Mouse (Mus musculus): Measurements from ENCODE around the gene Tial1.

Tial1 gene

DNA sequence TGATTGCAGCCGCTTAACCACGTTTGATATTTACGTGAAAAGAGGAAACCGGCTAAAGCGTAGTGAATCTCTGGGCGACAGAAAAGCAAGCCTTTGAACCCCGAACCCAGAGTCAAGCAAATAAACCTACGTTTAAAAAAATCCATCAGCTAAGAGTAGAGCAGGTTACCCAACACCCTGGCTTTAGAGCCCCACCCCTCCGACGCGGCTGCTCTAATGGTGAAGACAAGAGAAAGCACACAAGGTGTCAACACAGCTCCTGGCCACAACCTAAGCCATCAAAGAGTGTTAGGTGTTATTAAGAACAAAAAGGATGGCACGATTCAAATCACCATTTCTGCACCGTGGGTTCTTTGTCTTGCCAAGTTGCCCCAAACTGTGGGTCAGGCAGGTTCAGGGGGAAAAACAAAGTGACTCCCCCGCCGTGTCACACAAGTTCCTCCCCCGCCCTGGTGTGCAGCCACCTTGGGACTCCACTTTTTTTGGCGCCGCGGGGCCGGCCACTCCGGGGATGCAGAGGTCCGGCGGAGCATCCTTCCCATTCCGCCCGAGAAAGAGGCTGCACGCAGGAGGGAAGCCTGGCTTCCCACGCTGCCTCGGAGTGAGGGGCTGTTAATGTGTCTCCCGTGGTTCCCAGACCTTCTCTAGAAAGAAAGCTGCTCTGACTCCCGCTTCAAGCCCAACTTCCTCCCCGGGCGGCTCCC lies 44.1 kb downstream of the Tial1 start:
- in situ Hi-C loops (cut with MboI, MseI) = no loop called here

- in situ Hi-C loops (cut with MboI, MseI) = no loop called here
These were observed 44.9 kb downstream of the Tial1 start for GRCm38 (mm10) chr7:128416664-128417063.

GRCm38 (mm10) chr7:128414433-128414832 lies 47.1 kb downstream of the Tial1 start:
- in situ Hi-C loops (cut with MboI, MseI) = no loop called here

DNA sequence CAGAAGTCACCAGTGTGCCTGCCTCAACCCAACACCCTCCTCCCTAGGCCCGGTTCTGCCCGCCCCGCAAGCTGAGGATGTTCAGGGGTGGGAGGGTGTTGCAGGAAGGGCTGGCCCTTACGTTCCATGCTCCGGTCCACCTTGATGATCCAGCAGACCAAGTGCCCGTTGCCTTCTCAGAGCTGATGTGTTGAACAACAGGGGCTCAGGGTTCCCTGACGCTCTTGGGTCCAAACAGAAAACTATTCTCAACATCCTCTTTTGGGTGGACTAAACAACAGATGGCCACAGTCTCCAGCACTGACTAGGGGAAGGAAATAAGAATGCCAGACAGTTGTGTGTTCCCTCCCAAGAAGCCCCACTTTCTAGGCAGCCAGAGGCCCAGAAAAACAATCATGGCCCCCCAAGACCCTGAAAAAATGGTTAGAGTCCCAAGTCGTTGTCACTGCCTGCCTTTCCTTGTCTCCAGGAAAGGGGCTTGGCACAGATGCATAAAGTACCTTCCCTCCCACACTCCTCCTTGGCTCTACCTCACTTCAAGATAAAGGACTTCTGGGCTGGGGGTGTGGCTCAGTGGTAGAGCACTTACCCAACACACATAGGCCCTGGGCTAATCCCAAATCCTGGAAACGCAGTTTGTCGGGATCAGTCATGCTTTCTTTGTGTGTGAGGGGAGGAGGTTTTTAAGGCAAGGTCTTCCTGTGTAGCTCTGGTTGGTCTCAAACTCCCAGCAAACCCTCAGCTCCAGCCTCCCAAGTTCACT lies 49.3 kb downstream of the Tial1 start:
- in situ Hi-C loops (cut with MboI, MseI) = no loop called here

DNA sequence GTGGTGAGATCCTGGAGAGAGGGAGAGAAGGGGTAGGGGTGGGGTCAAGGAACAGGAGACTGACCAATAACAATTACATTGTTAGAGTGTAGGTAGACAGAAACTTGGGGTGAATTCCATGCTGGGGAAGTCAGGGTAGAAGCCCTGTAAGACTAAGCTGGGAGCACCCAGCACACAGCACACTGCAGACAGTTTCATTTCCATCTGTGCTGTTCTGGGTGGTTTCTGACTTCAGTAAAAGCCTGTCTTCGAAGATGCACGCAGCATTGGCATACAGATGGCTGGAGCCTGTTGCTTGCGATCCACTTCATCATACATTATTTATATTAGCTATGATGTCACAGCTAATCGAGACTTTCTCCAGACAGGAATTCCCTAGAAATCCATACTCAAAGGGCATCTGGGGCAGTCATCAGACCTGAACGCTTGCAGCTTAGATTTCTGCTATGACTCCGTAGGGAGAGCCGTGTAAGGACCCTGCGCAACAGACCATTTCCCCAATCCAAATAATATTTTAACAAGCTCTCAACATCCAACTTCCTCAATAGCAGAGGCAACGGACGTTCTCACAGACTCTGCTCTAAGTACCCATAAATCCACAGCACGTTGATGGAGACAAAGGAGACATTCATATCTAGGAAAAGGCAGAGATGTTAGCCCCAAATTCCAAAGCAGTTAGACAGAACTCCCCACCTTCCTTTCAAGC lies 50.7 kb downstream of the Tial1 start:
- in situ Hi-C loops (cut with MboI, MseI) = no loop called here

- in situ Hi-C loops (cut with MboI, MseI) = no loop called here
These were observed 53.3 kb downstream of the Tial1 start for GRCm38 (mm10) chr7:128408265-128408664.

DNA sequence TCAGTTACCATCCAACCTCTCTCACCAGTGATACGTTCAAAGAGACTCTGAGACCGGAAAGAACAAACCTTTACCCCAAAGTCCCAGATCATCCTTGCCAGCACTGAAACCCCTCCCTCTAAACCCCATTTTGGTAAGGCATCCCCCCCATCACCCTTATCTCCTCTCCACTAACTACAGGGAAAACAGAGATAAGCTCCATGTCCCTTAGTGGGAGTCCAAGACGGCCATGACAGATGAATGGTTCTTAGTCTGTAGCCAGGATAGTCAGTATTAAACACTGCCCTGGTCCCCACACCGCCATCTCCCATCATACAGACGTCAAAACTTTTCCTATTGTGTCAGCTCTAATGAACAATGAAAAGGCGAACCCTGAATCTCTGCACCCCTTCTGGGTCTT lies 57.5 kb downstream of the Tial1 start:
- in situ Hi-C loops (cut with MboI, MseI) = no loop called here

DNA sequence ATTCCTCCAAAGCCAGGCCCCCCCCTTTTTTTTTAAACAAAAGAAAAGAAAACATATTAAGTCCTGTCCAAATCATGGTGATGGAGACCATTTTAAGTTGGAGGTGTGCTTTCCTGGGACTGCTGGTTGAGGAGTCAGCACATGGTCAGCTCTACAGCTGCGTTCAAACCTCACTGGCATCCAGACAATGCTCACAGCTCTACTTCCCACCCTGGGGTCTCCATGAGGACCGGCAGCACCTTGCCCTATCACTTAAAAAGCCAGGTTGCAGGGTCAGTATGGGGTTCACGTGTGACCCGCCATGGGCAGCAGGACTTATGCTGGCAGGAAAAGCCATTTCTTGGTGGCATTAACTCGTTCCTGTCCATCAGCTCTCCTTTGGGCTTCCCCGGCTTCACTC lies 57.9 kb downstream of the Tial1 start:
- in situ Hi-C loops (cut with MboI, MseI) = no loop called here

DNA sequence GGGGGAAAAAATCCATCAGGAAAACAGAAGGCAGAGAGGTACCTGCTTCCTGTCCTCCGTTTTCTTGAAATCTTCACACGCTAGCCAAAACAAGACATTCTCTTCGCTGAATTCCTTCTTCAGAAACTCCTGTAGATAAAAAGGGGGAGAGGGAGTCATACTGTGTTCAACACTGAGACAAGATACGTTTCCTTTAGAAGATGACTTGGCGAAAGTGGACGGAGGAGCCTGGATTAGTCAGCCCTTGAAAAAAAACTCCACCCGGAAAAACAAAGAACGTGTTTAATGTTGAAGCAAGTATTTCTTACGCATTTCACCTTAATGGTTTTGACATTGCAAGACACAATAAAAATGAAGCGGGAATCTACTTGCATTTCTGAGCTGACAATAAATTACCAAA lies 58.4 kb downstream of the Tial1 start:
- in situ Hi-C loops (cut with MboI, MseI) = no loop called here

- in situ Hi-C loops (cut with MboI, MseI) = no loop called here
These were observed 58.9 kb downstream of the Tial1 start for GRCm38 (mm10) chr7:128402577-128402976.

GRCm38 (mm10) chr7:128398664-128399063 lies 62.9 kb downstream of the Tial1 start:
- in situ Hi-C loops (cut with MboI, MseI) = loop anchor here (25.0 kb wide), 1 partner anchor 1211 kb away; the partner anchor contains the start of gene Cd2bp2

DNA sequence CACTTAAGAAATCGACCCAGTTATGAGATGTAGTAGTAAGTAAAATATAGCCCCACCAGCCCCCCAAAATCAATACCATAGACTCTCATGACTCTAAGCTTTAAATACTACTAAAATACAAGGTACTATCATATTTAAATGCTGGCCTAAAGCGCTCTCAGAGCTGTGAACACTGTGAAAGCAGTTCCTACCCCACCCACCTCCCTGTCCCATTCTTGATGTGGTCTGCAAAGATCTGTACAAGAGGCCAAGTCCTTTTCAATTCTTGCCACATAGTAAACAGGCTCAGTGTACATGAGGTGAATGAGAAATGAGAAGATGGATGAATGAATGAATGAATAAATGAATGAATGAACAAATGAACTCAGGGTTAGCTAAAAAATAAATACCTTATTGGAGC lies 64.5 kb downstream of the Tial1 start:
- in situ Hi-C loops (cut with MboI, MseI) = loop anchor here (25.0 kb wide), 1 partner anchor 1210 kb away; the partner anchor contains the start of gene Cd2bp2

- in situ Hi-C loops (cut with MboI, MseI) = loop anchor here (25.0 kb wide), 1 partner anchor 1206 kb away; the partner anchor contains the start of gene Cd2bp2
These were observed 67.8 kb downstream of the Tial1 start for GRCm38 (mm10) chr7:128393756-128394155.

GRCm38 (mm10) chr7:128392972-128393314 lies 68.6 kb downstream of the Tial1 start:
- in situ Hi-C loops (cut with MboI, MseI) = loop anchor here (25.0 kb wide), 1 partner anchor 1206 kb away; the partner anchor contains the start of gene Cd2bp2

DNA sequence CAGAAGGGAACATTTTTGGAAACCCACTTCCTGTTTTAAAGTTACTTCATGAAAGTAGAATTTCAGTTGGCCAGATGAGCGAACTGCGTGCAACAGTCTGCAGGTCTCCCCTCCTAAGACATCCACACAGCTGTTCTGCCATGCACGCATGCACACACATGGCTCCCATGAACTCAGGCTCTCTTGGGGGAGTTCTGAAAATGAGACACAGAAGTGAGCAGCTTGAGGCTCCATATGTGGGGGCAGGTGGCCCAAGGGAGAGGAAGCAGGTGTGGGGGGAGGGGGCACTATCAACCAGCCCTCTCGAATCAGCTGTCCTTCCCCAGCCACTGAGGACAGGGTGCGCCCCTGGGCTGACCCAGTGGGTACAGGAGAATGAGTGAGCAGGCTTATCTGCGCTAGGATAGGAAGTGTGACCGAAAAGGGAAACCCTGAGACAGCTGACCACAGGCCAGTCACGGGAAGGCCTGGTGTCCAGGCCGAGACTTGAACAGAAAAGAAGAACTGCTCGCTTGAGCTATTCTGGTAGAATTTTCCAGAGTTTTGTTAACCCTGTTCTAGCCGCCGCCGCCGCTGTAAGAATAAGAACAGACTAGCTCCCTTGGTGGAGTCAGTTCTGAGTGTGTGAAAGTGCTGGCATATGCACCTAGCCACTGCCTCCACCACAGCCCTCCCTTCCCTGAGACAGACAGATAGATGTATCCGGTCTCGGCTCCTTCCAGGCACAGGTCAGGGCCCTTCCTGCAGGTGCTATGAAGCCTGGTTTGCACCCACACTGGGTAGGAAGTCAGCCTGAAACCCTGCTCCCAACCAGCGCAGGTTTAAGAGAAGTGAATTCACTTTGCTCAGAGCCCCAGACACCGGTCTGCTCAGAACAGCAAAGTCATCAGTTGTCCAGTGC lies 69.2 kb downstream of the Tial1 start:
- in situ Hi-C loops (cut with MboI, MseI) = loop anchor here (25.0 kb wide), 1 partner anchor 1205 kb away; the partner anchor contains the start of gene Cd2bp2

- in situ Hi-C loops (cut with MboI, MseI) = loop anchor here (25.0 kb wide), 1 partner anchor 1204 kb away; the partner anchor contains the start of gene Cd2bp2
These were observed 70.1 kb downstream of the Tial1 start for GRCm38 (mm10) chr7:128391267-128392057.
